Comparison of ENCODE assay signal across 9 mouse cellular contexts in genomic region chr8:85036381-85036717, GRCm38 (mm10). TPM values are rescaled to one million over a fixed set of nuclear protein-coding genes. Genes with fewer than 3 reads are reported as not detected.
DNase-seq lines count a peak whose midpoint lies in the region; ATAC-seq and TF ChIP-seq lines count a peak whose summit lies in the region.
"Had no signal": no experiment of that assay in that cellular context is flagged by ENCODE, and none has a peak within 500 bp of the region (broad histone marks: within the 10 kb centered on the region; RNA-seq: fewer than 3 reads in every experiment).

No protein-coding gene starts in this region.

- no peak for TF ChIP-seq CTCF in lung, embryonic 14.5 days (IDR thresholded peaks at IDR 0.05; ENCODE audit: low read depth)

- peak overlapping the region; percentile 90 for H3K9ac ChIP-seq in lung, embryonic 14.5 days
- peak overlapping the region; percentile 80 for H3K9ac ChIP-seq in embryonic facial prominence, embryonic 14.5 days (ENCODE audit: low read depth, low read length)
- H3K9ac ChIP-seq in neural tube, embryonic 13.5 days = peak overlapping the region; percentile 77

- WGBS in lung, embryonic 14.5 days = under 1% methylated on average over 9 of the region's 9 CpGs
- WGBS in embryonic facial prominence, embryonic 14.5 days = 0% methylated on average over 9 of the region's 9 CpGs
- WGBS in limb, embryonic 10.5 days = 0% methylated on average over 9 of the region's 9 CpGs
- WGBS in neural tube, embryonic 13.5 days = 0% methylated on average over 9 of the region's 9 CpGs

- peak; percentile 22 for ATAC-seq in lung, embryonic 14.5 days (ENCODE audit: insufficient read depth)
- ATAC-seq in embryonic facial prominence, embryonic 14.5 days (ENCODE audit: low read depth) = peak; percentile 15
- ATAC-seq in neural tube, embryonic 13.5 days (ENCODE audit: low read depth) = peak; percentile 57

- no peaks in the 10 kb centered on the region for H3K9me3 ChIP-seq in lung, embryonic 14.5 days (ENCODE audit: low read depth, low read length)
- H3K9me3 ChIP-seq in embryonic facial prominence, embryonic 14.5 days (ENCODE audit: control insufficient read depth, low read length) = no peaks in the 10 kb centered on the region
- no peaks in the 10 kb centered on the region for H3K9me3 ChIP-seq in limb, embryonic 10.5 days (replicated peaks)
- H3K9me3 ChIP-seq in neural tube, embryonic 13.5 days = no peaks in the 10 kb centered on the region

- H3K27ac ChIP-seq in lung, embryonic 14.5 days (ENCODE audit: low read depth) = peak overlapping the region; percentile 100
- H3K27ac ChIP-seq in embryonic facial prominence, embryonic 14.5 days (replicated peaks; ENCODE audit: low read depth, low read length) = peak overlapping the region; percentile 100
- H3K27ac ChIP-seq in limb, embryonic 10.5 days = peak overlapping the region; percentile 99
- peak overlapping the region; percentile 76 for H3K27ac ChIP-seq in neural tube, embryonic 13.5 days (replicated peaks)

- H3K36me3 ChIP-seq in lung, embryonic 14.5 days (ENCODE audit: insufficient read depth) = peaks cover 44% of the 10 kb centered on the region
- peaks cover 41% of the 10 kb centered on the region for H3K36me3 ChIP-seq in embryonic facial prominence, embryonic 14.5 days (ENCODE audit: control insufficient read depth, insufficient read depth, low read length)
- H3K36me3 ChIP-seq in limb, embryonic 10.5 days = peaks cover 52% of the 10 kb centered on the region
- H3K36me3 ChIP-seq in neural tube, embryonic 13.5 days = peaks cover 28% of the 10 kb centered on the region

- H3K27me3 ChIP-seq in lung, embryonic 14.5 days (ENCODE audit: insufficient read depth, low read length) = no peaks in the 10 kb centered on the region
- no peaks in the 10 kb centered on the region for H3K27me3 ChIP-seq in embryonic facial prominence, embryonic 14.5 days (replicated peaks; ENCODE audit: control insufficient read depth, insufficient read depth, low read length)
- no peaks in the 10 kb centered on the region for H3K27me3 ChIP-seq in limb, embryonic 10.5 days (ENCODE audit: low read depth, poor library complexity, severe bottlenecking)
- no peaks in the 10 kb centered on the region for H3K27me3 ChIP-seq in neural tube, embryonic 13.5 days

- peak overlapping the region; percentile 93 for H3K4me2 ChIP-seq in lung, embryonic 14.5 days
- peak overlapping the region; percentile 91 for H3K4me2 ChIP-seq in embryonic facial prominence, embryonic 14.5 days (ENCODE audit: low read depth, low read length)
- peak overlapping the region; percentile 99 for H3K4me2 ChIP-seq in neural tube, embryonic 13.5 days

- H3K4me1 ChIP-seq in lung, embryonic 14.5 days (ENCODE audit: insufficient read depth) = 0 out of 2 replicates have a peak, but pooled peaks cover 16% of the 10 kb centered on the region
- H3K4me1 ChIP-seq in embryonic facial prominence, embryonic 14.5 days (ENCODE audit: control insufficient read depth, insufficient read depth, low read length) = peaks cover 18% of the 10 kb centered on the region
- H3K4me1 ChIP-seq in limb, embryonic 10.5 days = peaks cover 34% of the 10 kb centered on the region
- H3K4me1 ChIP-seq in neural tube, embryonic 13.5 days (replicated peaks) = peaks cover 29% of the 10 kb centered on the region

- peak overlapping the region; percentile 83 for H3K4me3 ChIP-seq in lung, embryonic 14.5 days (ENCODE audit: low read depth, low read length)
- H3K4me3 ChIP-seq in embryonic facial prominence, embryonic 14.5 days (ENCODE audit: low read depth, low read length) = peak overlapping the region; percentile 80
- H3K4me3 ChIP-seq in limb, embryonic 10.5 days = peak overlapping the region; percentile 81
- H3K4me3 ChIP-seq in neural tube, embryonic 13.5 days = peak overlapping the region; percentile 76

- no peak for DNase-seq in lung, embryonic 14.5 days
- DNase-seq in lung, postnatal 4 days = no peak
- no peak for DNase-seq in embryonic facial prominence, embryonic 14.5 days (ENCODE audit: low spot score)
- no peak for DNase-seq in limb, embryonic 10.5 days (ENCODE audit: low spot score)
- DNase-seq in adrenal gland, postnatal 4 days (ENCODE audit: low spot score in 2 of 2) = no peak
- DNase-seq in adrenal gland, adult 8-10 months = no peak
- no peak for DNase-seq in right cerebral cortex, postnatal 14 days

RNA-seq across cellular contexts. Expression of gene Tnpo2, which starts 0.4 kb away (rescaled TPM):
- 17.9 and 20.2 TPM in 2 replicates for polyA plus RNA-seq in lung, embryonic 14.5 days (2014; fragmentation: Nextera tagmentation; extraction: Ambion mirVana)
- polyA plus RNA-seq in embryonic facial prominence, embryonic 14.5 days (2014; fragmentation: Nextera tagmentation; extraction: Ambion mirVana) = 22.9 and 24.8 TPM in 2 replicates
- polyA plus RNA-seq in limb, embryonic 10.5 days (2016; fragmentation: Nextera tagmentation; extraction: Ambion mirVana) = 28.1 and 28.4 TPM in 2 replicates
- polyA plus RNA-seq in neural tube, embryonic 13.5 days (2015; fragmentation: Nextera tagmentation; extraction: Ambion mirVana) = 49.0 and 52.7 TPM in 2 replicates
- total RNA-seq in adrenal gland, postnatal 4 days (2021) = 10 to 100 TPM; 70.8 to 86.8 TPM
- total RNA-seq in adrenal gland, adult 8-10 months (2022) = 10 to 100 TPM; 67.7 to 85.8 (median 73.5) TPM

RNA-seq across cellular contexts. Expression of gene Trir, which starts 9.7 kb away (rescaled TPM):
- polyA plus RNA-seq in lung, embryonic 14.5 days (2014; fragmentation: Nextera tagmentation; extraction: Ambion mirVana) = 153 and 156 TPM in 2 replicates
- 127 and 133 TPM in 2 replicates for polyA plus RNA-seq in embryonic facial prominence, embryonic 14.5 days (2014; fragmentation: Nextera tagmentation; extraction: Ambion mirVana)
- polyA plus RNA-seq in limb, embryonic 10.5 days (2016; fragmentation: Nextera tagmentation; extraction: Ambion mirVana) = 138 and 157 TPM in 2 replicates
- 147 and 170 TPM in 2 replicates for polyA plus RNA-seq in neural tube, embryonic 13.5 days (2015; fragmentation: Nextera tagmentation; extraction: Ambion mirVana)
- 100 to 1,000 TPM; 179 to 188 TPM for total RNA-seq in adrenal gland, postnatal 4 days (2021)
- total RNA-seq in adrenal gland, adult 8-10 months (2022) = 100 to 1,000 TPM; 134 to 159 (median 155) TPM

RNA-seq across cellular contexts. Expression of gene Asna1, which starts 11.3 kb away (rescaled TPM):
- polyA plus RNA-seq in lung, embryonic 14.5 days (2014; fragmentation: Nextera tagmentation; extraction: Ambion mirVana) = 97.2 and 98.0 TPM in 2 replicates
- 97.3 and 101 TPM in 2 replicates for polyA plus RNA-seq in embryonic facial prominence, embryonic 14.5 days (2014; fragmentation: Nextera tagmentation; extraction: Ambion mirVana)
- polyA plus RNA-seq in limb, embryonic 10.5 days (2016; fragmentation: Nextera tagmentation; extraction: Ambion mirVana) = 161 and 163 TPM in 2 replicates
- polyA plus RNA-seq in neural tube, embryonic 13.5 days (2015; fragmentation: Nextera tagmentation; extraction: Ambion mirVana) = 148 and 151 TPM in 2 replicates
- 10 to 100 TPM; 77.7 to 83.2 TPM for total RNA-seq in adrenal gland, postnatal 4 days (2021)
- total RNA-seq in adrenal gland, adult 8-10 months (2022) = 100 to 1,000 TPM in 2 of 4 experiments, 10 to 100 TPM in 2; 96.4 to 107 (median 101) TPM

RNA-seq across cellular contexts. Expression of gene Best2, which starts 22.0 kb away (rescaled TPM):
- not detected in 2 replicates for polyA plus RNA-seq in lung, embryonic 14.5 days (2014; fragmentation: Nextera tagmentation; extraction: Ambion mirVana)
- 0.30 and 0.58 TPM in 2 replicates for polyA plus RNA-seq in embryonic facial prominence, embryonic 14.5 days (2014; fragmentation: Nextera tagmentation; extraction: Ambion mirVana)
- not detected in 2 replicates for polyA plus RNA-seq in limb, embryonic 10.5 days (2016; fragmentation: Nextera tagmentation; extraction: Ambion mirVana)
- not detected in 2 replicates for polyA plus RNA-seq in neural tube, embryonic 13.5 days (2015; fragmentation: Nextera tagmentation; extraction: Ambion mirVana)
- not detected for total RNA-seq in adrenal gland, postnatal 4 days (2021)
- total RNA-seq in adrenal gland, adult 8-10 months (2022) = not detected
- total RNA-seq: neutrophil, adult 5-6 weeks had no signal

RNA-seq across cellular contexts. Expression of gene Fbxw9, which starts 23.5 kb away (rescaled TPM):
- 23.1 and 23.7 TPM in 2 replicates for polyA plus RNA-seq in lung, embryonic 14.5 days (2014; fragmentation: Nextera tagmentation; extraction: Ambion mirVana)
- 20.9 and 25.8 TPM in 2 replicates for polyA plus RNA-seq in embryonic facial prominence, embryonic 14.5 days (2014; fragmentation: Nextera tagmentation; extraction: Ambion mirVana)
- 19.9 and 23.1 TPM in 2 replicates for polyA plus RNA-seq in limb, embryonic 10.5 days (2016; fragmentation: Nextera tagmentation; extraction: Ambion mirVana)
- 48.6 and 50.8 TPM in 2 replicates for polyA plus RNA-seq in neural tube, embryonic 13.5 days (2015; fragmentation: Nextera tagmentation; extraction: Ambion mirVana)
- 10 to 100 TPM; 36.5 to 39.8 TPM for total RNA-seq in adrenal gland, postnatal 4 days (2021)
- total RNA-seq in adrenal gland, adult 8-10 months (2022) = 10 to 100 TPM; 15.0 to 29.6 (median 21.6) TPM
